Mouse (Mus musculus): Measurements from ENCODE around the gene Dse. TPM values are rescaled to one million over a fixed set of nuclear protein-coding genes. Genes with fewer than 3 reads are reported as not detected.

Dse gene
- polyA plus RNA-seq, 1 experiment, result 7.5 TPM

- Histone ChIP-seq H3K27ac (ENCODE audit: control insufficient read depth, insufficient read depth, low read length) (no peak overlapping the region), H3K27me3 (ENCODE audit: control insufficient read depth, insufficient read depth, low read length) (no peaks in the 10 kb centered on the region), H3K36me3 (ENCODE audit: control insufficient read depth, insufficient read depth, low read length) (no peaks in the 10 kb centered on the region), H3K4me3 (ENCODE audit: control insufficient read depth, insufficient read depth, low read length) (no peak overlapping the region), H3K4me1 (replicated peaks; ENCODE audit: control insufficient read depth, insufficient read depth, low read length) (no peaks in the 10 kb centered on the region)
- WGBS, result 81% methylated on average over 3 of the region's 3 CpGs
- TF ChIP-seq POLR2A (IDR thresholded peaks at IDR 0.05; ENCODE audit: control insufficient read depth, extremely low read depth, insufficient read depth, low read length, poor library complexity), result no peak
- no peak for TF ChIP-seq CTCF (IDR thresholded peaks at IDR 0.05; ENCODE audit: borderline replicate concordance, control insufficient read depth, extremely low read depth, insufficient read depth, low read length, poor library complexity)
- DNase-seq, result no peak
Measured at GRCm38 (mm10) chr10:34223660-34224059, 16.1 kb upstream of the Dse start.

GRCm38 (mm10) chr10:34221909-34222620 lies 14.6 kb upstream of the Dse start:
- TF ChIP-seq POLR2A (IDR thresholded peaks at IDR 0.05; ENCODE audit: control insufficient read depth, extremely low read depth, insufficient read depth, low read length, poor library complexity), result no peak
- 74% methylated on average over 3 of the region's 3 CpGs for WGBS

GRCm38 (mm10) chr10:34218191-34218590 lies 10.7 kb upstream of the Dse start:
- H3K27me3 ChIP-seq (ENCODE audit: control insufficient read depth, insufficient read depth, low read length), result no peaks in the 10 kb centered on the region
- TF ChIP-seq POLR2A (IDR thresholded peaks at IDR 0.05; ENCODE audit: control insufficient read depth, extremely low read depth, insufficient read depth, low read length, poor library complexity) (no peak), CTCF (IDR thresholded peaks at IDR 0.05; ENCODE audit: borderline replicate concordance, control insufficient read depth, extremely low read depth, insufficient read depth, low read length, poor library complexity) (no peak)
- no peak overlapping the region for H3K4me3 ChIP-seq (ENCODE audit: control insufficient read depth, insufficient read depth, low read length)
- H3K36me3 ChIP-seq (ENCODE audit: control insufficient read depth, insufficient read depth, low read length), result no peaks in the 10 kb centered on the region
- H3K4me1 ChIP-seq (replicated peaks; ENCODE audit: control insufficient read depth, insufficient read depth, low read length), result no peaks in the 10 kb centered on the region
- H3K27ac ChIP-seq (ENCODE audit: control insufficient read depth, insufficient read depth, low read length), result no peak overlapping the region
- no peak for DNase-seq
- 97% methylated on average over 3 of the region's 3 CpGs for WGBS

More at GRCm38 (mm10) chr10:34221909-34222620, 14.6 kb upstream of the Dse start:
- Histone ChIP-seq H3K27ac (ENCODE audit: control insufficient read depth, insufficient read depth, low read length) (no peak overlapping the region), H3K36me3 (ENCODE audit: control insufficient read depth, insufficient read depth, low read length) (no peaks in the 10 kb centered on the region), H3K4me3 (ENCODE audit: control insufficient read depth, insufficient read depth, low read length) (no peak overlapping the region), H3K4me1 (replicated peaks; ENCODE audit: control insufficient read depth, insufficient read depth, low read length) (no peaks in the 10 kb centered on the region), H3K27me3 (ENCODE audit: control insufficient read depth, insufficient read depth, low read length) (no peaks in the 10 kb centered on the region)
- no peak for DNase-seq

- DNase-seq, result no peak
- Histone ChIP-seq H3K36me3 (ENCODE audit: control insufficient read depth, insufficient read depth, low read length) (no peaks in the 10 kb centered on the region), H3K27ac (ENCODE audit: control insufficient read depth, insufficient read depth, low read length) (no peak overlapping the region), H3K27me3 (ENCODE audit: control insufficient read depth, insufficient read depth, low read length) (no peaks in the 10 kb centered on the region), H3K4me1 (replicated peaks; ENCODE audit: control insufficient read depth, insufficient read depth, low read length) (no peaks in the 10 kb centered on the region), H3K4me3 (ENCODE audit: control insufficient read depth, insufficient read depth, low read length) (no peak overlapping the region)
- 42% methylated on average over 1 of the region's 1 CpGs for WGBS
- TF ChIP-seq CTCF (IDR thresholded peaks at IDR 0.05; ENCODE audit: borderline replicate concordance, control insufficient read depth, extremely low read depth, insufficient read depth, low read length, poor library complexity), result no peak
- TF ChIP-seq POLR2A (IDR thresholded peaks at IDR 0.05; ENCODE audit: control insufficient read depth, extremely low read depth, insufficient read depth, low read length, poor library complexity), result no peak
Measured at GRCm38 (mm10) chr10:34215667-34216066, 8.2 kb upstream of the Dse start.

- H3K27me3 ChIP-seq (ENCODE audit: control insufficient read depth, insufficient read depth, low read length), result peaks cover 8% of the 10 kb centered on the region; the same call in 1 of the 2 replicates
- no peak overlapping the region for H3K4me3 ChIP-seq (ENCODE audit: control insufficient read depth, insufficient read depth, low read length)
- peaks cover 8% of the 10 kb centered on the region for H3K4me1 ChIP-seq (replicated peaks; ENCODE audit: control insufficient read depth, insufficient read depth, low read length)
- no peak for DNase-seq
- TF ChIP-seq POLR2A (IDR thresholded peaks at IDR 0.05; ENCODE audit: control insufficient read depth, extremely low read depth, insufficient read depth, low read length, poor library complexity) (no peak), CTCF (IDR thresholded peaks at IDR 0.05; ENCODE audit: borderline replicate concordance, control insufficient read depth, extremely low read depth, insufficient read depth, low read length, poor library complexity) (no peak)
- no peak overlapping the region for H3K27ac ChIP-seq (ENCODE audit: control insufficient read depth, insufficient read depth, low read length)
- no peaks in the 10 kb centered on the region for H3K36me3 ChIP-seq (ENCODE audit: control insufficient read depth, insufficient read depth, low read length)
Measured at GRCm38 (mm10) chr10:34209951-34210350, 2.4 kb upstream of the Dse start.

- Histone ChIP-seq H3K36me3 (ENCODE audit: control insufficient read depth, insufficient read depth, low read length) (no peaks in the 10 kb centered on the region), H3K4me1 (replicated peaks; ENCODE audit: control insufficient read depth, insufficient read depth, low read length) (peaks cover 8% of the 10 kb centered on the region), H3K4me3 (ENCODE audit: control insufficient read depth, insufficient read depth, low read length) (no peak overlapping the region), H3K27me3 (ENCODE audit: control insufficient read depth, insufficient read depth, low read length) (peaks cover 8% of the 10 kb centered on the region; the same call in 1 of the 2 replicates), H3K27ac (ENCODE audit: control insufficient read depth, insufficient read depth, low read length) (no peak overlapping the region)
- no peak for DNase-seq
- TF ChIP-seq CTCF (IDR thresholded peaks at IDR 0.05; ENCODE audit: borderline replicate concordance, control insufficient read depth, extremely low read depth, insufficient read depth, low read length, poor library complexity) (no peak), POLR2A (IDR thresholded peaks at IDR 0.05; ENCODE audit: control insufficient read depth, extremely low read depth, insufficient read depth, low read length, poor library complexity) (no peak)
- 80% methylated on average over 13 of the region's 13 CpGs for WGBS
Measured at GRCm38 (mm10) chr10:34208031-34208430, 516 bp upstream of the Dse start.

All from thymus, adult 2 months (tissue).